1 mouse cellular context compared by ENCODE assay signal in genomic region chr17:78415255-78415654, GRCm38 (mm10).
TF ChIP-seq lines count a peak whose summit lies in the region.

No protein-coding gene starts in this region.

TF ChIP-seq in MEL, 35 proteins besides CTCF, POLR2A, EP300 and RAD21 (continued from another document):
- TF ChIP-seq TBP (IDR thresholded peaks at IDR 0.05; ENCODE audit: low read depth, low read length) (no peak), HCFC1 (IDR thresholded peaks at IDR 0.05; ENCODE audit: low read depth, low read length) (no peak), NELFE (IDR thresholded peaks at IDR 0.05; ENCODE audit: low read depth, low read length) (no peak), ZC3H11A (IDR thresholded peaks at IDR 0.05; ENCODE audit: low read depth, low read length) (no peak), ELF1 (IDR thresholded peaks at IDR 0.05; ENCODE audit: low read depth, low read length) (no peak), POLR2AphosphoS2 (IDR thresholded peaks at IDR 0.05; ENCODE audit: low read length) (no peak), USF1 (IDR thresholded peaks at IDR 0.05; ENCODE audit: low read depth, low read length) (no peak), TAL1 (IDR thresholded peaks at IDR 0.05; ENCODE audit: low read length) (no peak)
